Mouse (Mus musculus): ENCODE results near the gene Trim62. TPM values are rescaled to one million over a fixed set of nuclear protein-coding genes. Genes with fewer than 3 reads are reported as not detected.

Trim62 gene
- polyA plus RNA-seq, 1 experiment = 11.2 TPM

DNA sequence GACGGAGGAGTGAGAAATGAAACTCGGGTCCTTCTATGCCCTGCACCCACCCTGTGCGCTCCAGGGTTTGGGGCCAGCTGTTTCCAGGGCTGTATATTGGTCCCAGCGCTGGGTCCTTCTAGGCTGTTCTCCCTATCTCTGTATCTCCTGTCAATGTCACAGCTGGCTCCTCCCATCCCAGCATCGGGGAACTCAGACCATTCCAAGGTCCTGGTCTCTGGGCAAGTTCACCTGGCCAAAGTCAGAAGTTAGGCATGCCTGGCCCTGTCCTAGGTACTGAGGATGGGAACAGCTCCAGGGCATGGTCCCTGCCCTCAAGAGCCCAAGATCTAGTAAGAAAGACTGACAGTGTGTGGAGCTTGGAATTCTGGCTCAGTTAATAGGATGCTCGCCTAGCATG lies 8.4 kb downstream of the Trim62 start:
- Histone ChIP-seq H3K27ac (ENCODE audit: insufficient read depth, low read length) (no peak overlapping the region), H3K4me3 (ENCODE audit: insufficient read depth, low read length) (no peak overlapping the region), H3K4me1 (ENCODE audit: control insufficient read depth, insufficient read depth, low read length) (peaks cover 5% of the 10 kb centered on the region)
- no peak for TF ChIP-seq CTCF (IDR thresholded peaks at IDR 0.05; ENCODE audit: extremely low read depth, insufficient read depth, low read length)
- TF ChIP-seq POLR2A (IDR thresholded peaks at IDR 0.05; ENCODE audit: extremely low read depth, insufficient read depth, low read length) = no peak

DNA sequence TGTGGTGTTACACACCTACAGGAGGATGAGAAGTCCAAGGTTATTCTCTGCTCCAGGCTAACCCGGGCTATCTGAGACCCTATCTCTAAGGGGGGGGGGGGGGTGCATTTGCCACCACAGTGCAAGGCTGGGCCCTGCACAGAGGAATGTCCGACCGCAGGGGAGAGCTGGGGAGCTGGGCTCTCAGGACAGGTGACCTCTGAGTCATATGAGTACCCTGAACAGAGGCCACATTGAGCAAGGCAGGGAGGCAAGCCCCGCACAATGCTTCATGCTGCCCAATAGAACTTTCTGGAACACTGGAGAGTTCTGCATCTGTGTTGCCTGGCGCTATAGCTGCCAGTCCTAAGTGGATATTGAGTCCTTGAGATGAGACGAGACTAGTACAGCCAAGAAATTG lies 8.8 kb downstream of the Trim62 start:
- TF ChIP-seq POLR2A (IDR thresholded peaks at IDR 0.05; ENCODE audit: extremely low read depth, insufficient read depth, low read length) = no peak
- TF ChIP-seq CTCF (IDR thresholded peaks at IDR 0.05; ENCODE audit: extremely low read depth, insufficient read depth, low read length) = no peak
- H3K4me1 ChIP-seq (ENCODE audit: control insufficient read depth, insufficient read depth, low read length) = peaks cover 5% of the 10 kb centered on the region
- H3K27ac ChIP-seq (ENCODE audit: insufficient read depth, low read length) = no peak overlapping the region
- no peak overlapping the region for H3K4me3 ChIP-seq (ENCODE audit: insufficient read depth, low read length)

DNA sequence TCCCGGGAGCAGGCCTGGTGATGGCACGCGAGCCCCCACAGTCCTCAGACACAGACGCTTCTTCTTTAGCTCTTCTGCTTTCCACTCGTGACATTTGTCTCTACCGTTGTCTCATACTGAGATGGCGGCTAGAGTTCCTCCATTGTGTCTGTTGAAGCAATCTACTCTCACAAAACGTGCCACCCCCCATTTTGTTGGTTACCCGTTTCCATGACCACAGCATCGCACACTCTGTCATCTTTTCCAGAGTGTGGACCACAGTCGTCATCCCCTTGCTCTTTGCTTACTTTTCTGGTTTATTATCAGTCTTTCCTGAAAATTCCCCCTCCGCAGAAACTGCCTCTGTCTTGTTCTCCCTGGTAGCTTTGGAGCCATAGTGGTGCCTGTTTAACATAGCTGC lies 10.7 kb downstream of the Trim62 start:
- TF ChIP-seq CTCF (IDR thresholded peaks at IDR 0.05; ENCODE audit: extremely low read depth, insufficient read depth, low read length) = no peak
- no peak for TF ChIP-seq POLR2A (IDR thresholded peaks at IDR 0.05; ENCODE audit: extremely low read depth, insufficient read depth, low read length)
- H3K27ac ChIP-seq (ENCODE audit: insufficient read depth, low read length) = no peak overlapping the region
- H3K4me3 ChIP-seq (ENCODE audit: insufficient read depth, low read length) = no peak overlapping the region
- peaks cover 7% of the 10 kb centered on the region for H3K4me1 ChIP-seq (ENCODE audit: control insufficient read depth, insufficient read depth, low read length)

DNA sequence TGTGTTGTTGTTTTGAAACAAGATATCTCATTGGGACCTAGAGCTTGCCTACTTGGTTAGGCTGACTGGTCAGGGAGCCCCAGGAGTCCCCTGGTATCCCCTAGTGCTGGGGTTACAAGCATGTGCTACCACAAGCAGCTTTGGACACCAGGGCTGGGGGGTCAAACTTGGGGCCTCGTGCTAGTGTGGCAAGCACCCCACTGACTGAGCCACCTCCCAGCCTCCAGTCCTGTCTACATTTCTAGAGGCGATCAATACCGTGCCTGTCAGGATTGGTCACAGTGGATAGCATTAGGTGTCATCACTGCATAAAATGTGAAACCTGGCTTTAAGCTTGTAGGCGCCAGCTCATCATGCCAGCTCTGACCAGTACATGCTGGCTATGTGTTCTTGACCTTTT lies 12.5 kb downstream of the Trim62 start:
- no peak for TF ChIP-seq CTCF (IDR thresholded peaks at IDR 0.05; ENCODE audit: extremely low read depth, insufficient read depth, low read length)
- TF ChIP-seq POLR2A (IDR thresholded peaks at IDR 0.05; ENCODE audit: extremely low read depth, insufficient read depth, low read length) = no peak
- no peak overlapping the region for H3K27ac ChIP-seq (ENCODE audit: insufficient read depth, low read length)
- no peak overlapping the region for H3K4me3 ChIP-seq (ENCODE audit: insufficient read depth, low read length)
- H3K4me1 ChIP-seq (ENCODE audit: control insufficient read depth, insufficient read depth, low read length) = peaks cover 7% of the 10 kb centered on the region; the same call in 1 of the 2 replicates

DNA sequence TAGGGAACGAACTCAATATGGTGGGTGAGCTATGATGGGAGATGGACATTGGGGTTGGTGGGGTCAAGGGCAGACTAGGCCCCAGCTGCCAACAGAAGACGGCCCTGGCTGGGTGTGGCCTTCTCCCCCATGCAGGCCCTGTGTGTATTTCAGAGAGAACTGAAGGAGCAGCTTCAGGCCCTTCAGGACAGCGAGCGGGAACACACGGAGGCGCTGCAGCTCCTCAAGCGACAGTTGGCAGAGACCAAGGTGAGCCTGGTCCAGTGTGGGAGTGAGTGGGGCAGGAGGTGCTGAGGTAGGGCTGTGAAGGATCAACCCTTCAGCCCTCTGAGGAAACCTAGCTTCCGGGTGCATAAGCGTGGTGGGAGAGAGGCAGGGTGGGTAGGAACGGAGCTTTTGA lies 13.3 kb downstream of the Trim62 start:
- TF ChIP-seq POLR2A (IDR thresholded peaks at IDR 0.05; ENCODE audit: extremely low read depth, insufficient read depth, low read length) = no peak

DNA sequence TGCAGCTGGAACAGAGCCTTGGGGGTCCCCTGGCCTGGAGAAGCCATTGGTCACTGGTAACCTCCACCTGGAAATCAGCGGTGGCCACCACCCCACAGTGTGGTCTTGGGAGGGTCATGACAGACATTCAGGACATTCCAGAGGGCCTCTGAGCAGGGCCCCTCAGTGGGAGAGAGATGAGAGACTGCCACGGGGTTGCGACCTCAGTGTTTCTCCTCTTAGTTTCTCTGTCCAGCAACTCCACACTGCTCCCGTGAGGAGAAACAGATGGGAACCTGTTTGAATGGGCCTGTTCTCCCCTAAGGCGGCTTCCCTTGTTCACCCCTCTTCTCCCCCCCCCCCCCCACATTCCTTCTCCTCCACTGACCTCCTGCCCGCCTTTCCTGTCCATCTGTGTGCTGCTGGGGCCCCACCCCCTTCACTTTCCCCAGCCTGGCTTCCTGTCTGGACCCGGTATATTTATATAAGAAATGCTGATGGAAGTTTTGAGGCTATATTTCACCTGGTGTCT lies 14.6 kb downstream of the Trim62 start:
- H3K4me3 ChIP-seq (ENCODE audit: insufficient read depth, low read length) = no peak overlapping the region
- no peak overlapping the region for H3K27ac ChIP-seq (ENCODE audit: insufficient read depth, low read length)
- TF ChIP-seq POLR2A (IDR thresholded peaks at IDR 0.05; ENCODE audit: extremely low read depth, insufficient read depth, low read length) (no peak), CTCF (IDR thresholded peaks at IDR 0.05; ENCODE audit: extremely low read depth, insufficient read depth, low read length) (no peak)
- H3K4me1 ChIP-seq (ENCODE audit: control insufficient read depth, insufficient read depth, low read length) = peaks cover 5% of the 10 kb centered on the region; the same call in 1 of the 2 replicates

More for the DNA sequence above, 13.3 kb downstream of the Trim62 start:
- Histone ChIP-seq H3K4me3 (ENCODE audit: insufficient read depth, low read length) (no peak overlapping the region), H3K27ac (ENCODE audit: insufficient read depth, low read length) (no peak overlapping the region), H3K4me1 (ENCODE audit: control insufficient read depth, insufficient read depth, low read length) (peaks cover 5% of the 10 kb centered on the region; the same call in 1 of the 2 replicates)

DNA sequence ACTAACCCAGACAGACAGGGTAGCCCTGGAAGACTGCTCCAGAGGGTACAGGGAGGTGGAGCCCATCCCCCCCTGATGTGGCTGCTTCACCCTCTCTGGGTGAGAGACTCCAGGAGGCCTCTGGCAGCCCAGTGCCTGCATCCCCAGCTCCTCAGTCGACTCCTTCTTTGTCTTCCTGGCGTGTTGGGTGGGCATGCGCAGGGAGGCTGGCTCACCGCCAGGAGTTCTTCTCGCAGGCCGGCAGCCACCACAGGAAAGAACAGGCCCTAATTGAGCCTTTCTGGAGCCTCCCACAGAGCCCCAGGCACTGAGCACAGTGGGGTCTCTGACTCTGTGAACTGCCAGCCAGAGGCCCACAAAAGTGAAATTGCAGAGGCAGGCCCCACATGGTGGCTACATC lies 16.0 kb downstream of the Trim62 start:
- Histone ChIP-seq H3K4me3 (ENCODE audit: insufficient read depth, low read length) (no peak overlapping the region), H3K27ac (ENCODE audit: insufficient read depth, low read length) (0 out of 2 replicates have a peak overlapping the region, but pooled peaks have one; percentile 43), H3K4me1 (ENCODE audit: control insufficient read depth, insufficient read depth, low read length) (peaks cover 5% of the 10 kb centered on the region)
- TF ChIP-seq POLR2A (IDR thresholded peaks at IDR 0.05; ENCODE audit: extremely low read depth, insufficient read depth, low read length) (no peak), CTCF (IDR thresholded peaks at IDR 0.05; ENCODE audit: extremely low read depth, insufficient read depth, low read length) (no peak)

DNA sequence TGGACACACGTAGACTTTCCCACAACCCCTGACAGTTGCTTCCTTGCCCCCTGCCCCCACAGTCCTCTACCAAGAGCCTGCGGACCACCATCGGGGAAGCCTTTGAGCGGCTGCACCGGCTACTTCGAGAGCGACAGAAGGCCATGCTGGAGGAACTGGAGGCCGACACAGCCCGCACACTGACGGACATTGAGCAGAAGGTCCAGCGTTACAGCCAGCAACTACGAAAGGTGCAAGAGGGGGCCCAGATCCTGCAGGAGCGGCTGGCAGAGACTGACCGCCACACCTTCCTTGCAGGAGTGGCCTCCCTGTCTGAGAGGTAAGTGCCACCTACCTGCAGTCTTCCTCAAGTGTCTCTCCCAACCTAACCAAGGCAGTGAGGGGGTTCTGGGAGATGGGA lies 17.1 kb downstream of the Trim62 start:
- Histone ChIP-seq H3K4me3 (ENCODE audit: insufficient read depth, low read length) (no peak overlapping the region), H3K27ac (ENCODE audit: insufficient read depth, low read length) (no peak overlapping the region), H3K4me1 (ENCODE audit: control insufficient read depth, insufficient read depth, low read length) (peaks cover 5% of the 10 kb centered on the region)
- TF ChIP-seq CTCF (IDR thresholded peaks at IDR 0.05; ENCODE audit: extremely low read depth, insufficient read depth, low read length) (no peak), POLR2A (IDR thresholded peaks at IDR 0.05; ENCODE audit: extremely low read depth, insufficient read depth, low read length) (no peak)

DNA sequence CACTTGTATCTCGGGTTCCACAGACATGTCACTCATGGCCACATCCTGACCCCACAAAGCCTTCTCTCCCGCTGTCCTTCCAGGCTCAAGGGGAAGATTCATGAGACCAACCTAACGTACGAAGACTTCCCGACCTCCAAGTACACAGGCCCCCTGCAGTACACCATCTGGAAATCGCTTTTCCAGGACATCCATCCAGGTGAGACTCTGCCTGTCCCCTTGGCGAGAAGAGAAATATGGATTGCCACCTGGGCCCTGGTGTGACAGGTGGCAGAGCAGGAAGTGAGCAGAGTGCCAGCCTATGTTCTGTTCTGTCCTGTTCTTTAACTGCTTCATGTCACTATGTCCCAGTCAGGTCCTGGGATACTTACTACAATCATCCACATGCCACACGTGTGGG lies 19.0 kb downstream of the Trim62 start:
- Histone ChIP-seq H3K4me3 (ENCODE audit: insufficient read depth, low read length) (no peak overlapping the region), H3K27ac (ENCODE audit: insufficient read depth, low read length) (no peak overlapping the region), H3K4me1 (ENCODE audit: control insufficient read depth, insufficient read depth, low read length) (peaks cover 5% of the 10 kb centered on the region)
- TF ChIP-seq CTCF (IDR thresholded peaks at IDR 0.05; ENCODE audit: extremely low read depth, insufficient read depth, low read length) = no peak
- no peak for TF ChIP-seq POLR2A (IDR thresholded peaks at IDR 0.05; ENCODE audit: extremely low read depth, insufficient read depth, low read length)

DNA sequence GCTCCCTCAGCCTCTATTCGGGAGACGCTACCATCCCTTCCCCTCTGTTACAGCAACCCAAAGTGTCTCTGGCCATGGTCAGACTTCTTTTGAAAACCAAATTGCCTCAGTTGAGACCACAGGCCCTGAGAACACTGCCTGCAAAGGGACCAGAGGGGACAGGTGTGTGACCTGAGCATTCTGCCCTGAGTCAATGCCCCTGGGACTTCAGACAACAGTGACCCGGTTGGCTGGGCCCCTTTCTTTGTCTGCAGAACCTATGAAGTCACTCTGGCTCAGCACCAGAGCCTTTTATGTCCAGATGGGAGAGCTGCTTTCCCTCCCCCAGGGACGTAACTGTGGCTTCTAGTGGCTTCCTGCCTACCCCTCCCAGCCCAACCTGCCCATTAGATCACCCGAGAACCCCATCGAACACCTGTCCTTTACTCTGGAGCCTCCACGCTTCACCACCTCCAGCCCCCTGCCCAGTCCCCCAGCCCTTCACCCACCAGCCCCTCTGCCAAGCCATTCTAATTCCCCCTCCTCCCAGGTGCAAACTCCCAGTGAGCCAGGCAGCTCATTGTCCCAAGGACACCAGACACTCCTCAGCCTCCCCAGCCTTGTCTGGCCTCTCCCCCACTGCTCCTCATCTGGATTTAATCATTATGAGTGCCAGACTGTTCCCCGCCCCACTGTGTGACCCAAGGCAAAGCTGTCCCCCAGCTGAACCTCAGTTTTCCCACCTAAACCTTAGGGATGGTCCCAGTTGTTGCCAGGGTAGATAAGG lies 20.8 kb downstream of the Trim62 start:
- TF ChIP-seq POLR2A (IDR thresholded peaks at IDR 0.05; ENCODE audit: extremely low read depth, insufficient read depth, low read length) (no peak), CTCF (IDR thresholded peaks at IDR 0.05; ENCODE audit: extremely low read depth, insufficient read depth, low read length) (no peak)
- peaks cover 3% of the 10 kb centered on the region for H3K4me1 ChIP-seq (ENCODE audit: control insufficient read depth, insufficient read depth, low read length)
- H3K4me3 ChIP-seq (ENCODE audit: insufficient read depth, low read length) = no peak overlapping the region
- H3K27ac ChIP-seq (ENCODE audit: insufficient read depth, low read length) = no peak overlapping the region
